Mouse (Mus musculus): ENCODE results near the gene Mosmo. TPM values are rescaled to one million over a fixed set of nuclear protein-coding genes. Genes with fewer than 3 reads are reported as not detected.

Gene Mosmo
- polyA plus RNA-seq, 1 experiment from 2014 or later: 13.5 TPM

DNA sequence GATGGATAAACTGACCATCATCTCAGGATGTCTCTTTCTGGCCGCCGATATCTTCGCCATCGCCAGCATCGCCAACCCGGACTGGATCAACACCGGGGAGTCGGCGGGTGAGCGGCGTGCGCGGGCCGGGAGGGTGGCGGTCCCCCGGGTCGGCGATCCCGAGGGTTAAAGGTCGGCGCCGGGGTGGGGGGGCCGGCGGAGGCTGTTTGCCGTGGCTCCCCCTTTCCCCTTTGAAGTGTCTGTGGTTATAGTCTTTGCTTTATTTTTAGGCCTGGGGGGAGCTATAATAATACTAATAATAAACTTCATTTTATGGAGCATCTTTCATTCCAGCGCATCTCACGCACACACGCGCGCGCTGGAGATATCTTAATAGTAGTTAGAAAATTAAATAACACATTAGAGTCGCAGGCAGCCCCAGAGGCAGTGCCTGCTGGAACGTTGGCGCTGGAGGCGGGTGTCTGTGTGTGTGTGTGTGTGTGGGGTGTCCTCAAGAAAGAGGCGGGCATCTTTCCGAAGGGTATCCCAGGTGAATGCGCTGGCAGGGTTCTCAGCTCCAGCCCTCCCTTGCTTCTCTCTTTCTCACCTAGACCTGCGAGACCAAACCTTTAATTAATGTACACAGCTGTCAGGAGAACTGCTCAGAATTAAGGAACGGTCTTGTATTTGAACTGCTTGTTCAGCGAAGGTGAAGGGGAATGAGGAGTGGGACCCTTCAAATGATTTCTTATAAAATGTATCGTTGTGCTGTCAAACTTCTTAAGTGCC is 530 bp downstream of the Mosmo start:
- peak overlapping the region; percentile 74 for H3K9ac ChIP-seq
- peak; percentile 47; the same call in 1 of the 2 replicates for ATAC-seq (ENCODE audit: insufficient read depth, low FRiP score, low read depth)

DNA sequence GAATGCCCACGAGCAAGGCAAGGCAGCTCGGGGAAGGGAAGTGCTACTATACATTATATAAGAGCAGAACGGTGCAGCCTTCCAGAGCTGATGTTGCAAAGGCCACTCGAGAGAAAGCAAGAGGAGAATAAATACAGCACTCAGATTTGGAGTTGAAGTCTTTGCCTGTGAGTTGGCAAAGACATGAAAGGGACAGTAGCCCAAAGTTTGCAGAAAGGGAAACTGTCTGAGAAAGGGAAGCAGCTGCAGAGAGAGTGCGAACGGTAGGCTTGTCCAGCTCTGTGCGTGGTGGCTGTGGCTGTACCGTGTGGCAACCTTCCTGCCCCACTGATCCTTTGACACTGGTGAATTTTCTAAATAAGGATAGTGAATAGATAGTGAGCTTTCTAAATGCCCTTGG is 1.6 kb downstream of the Mosmo start:
- no peak overlapping the region for H3K27ac ChIP-seq

More for the DNA sequence above, 530 bp downstream of the Mosmo start:
- H3K4me2 ChIP-seq: peak overlapping the region; percentile 75
- no peaks in the 10 kb centered on the region for H3K36me3 ChIP-seq
- peak overlapping the region; percentile 90 for H3K4me3 ChIP-seq (replicated peaks)
- WGBS: 2% methylated on average over 42 of the region's 42 CpGs
- peak overlapping the region; percentile 40; the same call in 1 of the 2 replicates for H3K27ac ChIP-seq
- no peaks in the 10 kb centered on the region for H3K27me3 ChIP-seq (replicated peaks)
- peaks cover 18% of the 10 kb centered on the region for H3K4me1 ChIP-seq
- H3K9me3 ChIP-seq: no peaks in the 10 kb centered on the region

DNA sequence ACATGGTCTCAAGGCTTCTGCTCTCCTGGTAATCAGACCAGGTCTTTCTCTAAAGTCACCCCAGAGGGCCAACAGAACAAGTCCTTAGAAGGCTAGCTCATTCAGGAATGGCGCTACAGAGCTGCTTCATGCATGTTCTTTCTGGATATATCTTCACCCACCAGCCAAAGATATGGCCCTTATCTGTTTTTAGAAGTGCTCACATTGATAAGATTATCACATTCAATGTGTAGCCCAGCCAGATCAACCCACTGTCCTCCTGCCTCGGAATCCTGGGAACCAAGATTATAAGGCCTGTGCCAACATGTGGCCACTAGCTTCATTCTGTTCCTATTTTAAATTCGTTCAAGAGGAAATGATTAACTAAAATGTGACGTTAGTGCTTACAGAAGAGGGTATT is 4.6 kb downstream of the Mosmo start:
- Histone ChIP-seq H3K4me1 (peaks cover 18% of the 10 kb centered on the region), H3K9me3 (no peaks in the 10 kb centered on the region), H3K36me3 (no peaks in the 10 kb centered on the region), H3K9ac (no peak overlapping the region), H3K27ac (no peak overlapping the region), H3K4me3 (replicated peaks) (no peak overlapping the region), H3K27me3 (replicated peaks) (no peaks in the 10 kb centered on the region), H3K4me2 (no peak overlapping the region)
- 62% methylated on average over 4 of the region's 4 CpGs for WGBS
- no peak for ATAC-seq (ENCODE audit: insufficient read depth, low FRiP score, low read depth)

More for the DNA sequence above, 1.6 kb downstream of the Mosmo start:
- Histone ChIP-seq H3K4me2 (peak overlapping the region; percentile 75), H3K27me3 (replicated peaks) (no peaks in the 10 kb centered on the region), H3K36me3 (no peaks in the 10 kb centered on the region), H3K9me3 (no peaks in the 10 kb centered on the region), H3K9ac (0 out of 2 replicates have a peak overlapping the region, but pooled peaks have one; percentile 5), H3K4me3 (replicated peaks) (peak overlapping the region; percentile 90; the same call in 1 of the 2 replicates), H3K4me1 (peaks cover 18% of the 10 kb centered on the region)
- ATAC-seq (ENCODE audit: insufficient read depth, low FRiP score, low read depth): no peak
- 36% methylated on average over 8 of the region's 8 CpGs for WGBS

DNA sequence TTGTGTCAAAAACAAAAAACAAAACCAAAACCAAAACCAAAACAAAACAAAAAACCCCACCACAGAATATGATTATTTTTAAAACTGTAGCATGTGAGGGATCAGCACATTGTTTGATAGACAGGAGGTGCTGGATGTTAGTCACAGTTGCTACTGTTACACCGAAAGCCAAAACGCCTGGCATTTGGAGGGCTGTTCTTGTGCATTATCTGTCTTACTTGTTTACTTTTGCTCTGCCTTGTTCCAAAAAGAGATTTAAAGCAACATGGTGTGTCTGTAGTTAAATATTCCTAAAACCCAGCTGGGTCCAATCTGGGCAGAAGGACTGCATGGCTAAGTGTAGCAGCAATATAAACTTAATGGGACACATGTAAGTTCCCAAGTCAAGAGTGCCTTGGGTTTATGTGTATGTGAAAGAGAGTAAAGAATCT is 7.3 kb downstream of the Mosmo start:
- ATAC-seq (ENCODE audit: insufficient read depth, low FRiP score, low read depth): no peak
- WGBS: 44% methylated on average over 2 of the region's 2 CpGs
- Histone ChIP-seq H3K4me1 (peaks cover 12% of the 10 kb centered on the region), H3K27ac (no peak overlapping the region), H3K36me3 (no peaks in the 10 kb centered on the region), H3K9ac (no peak overlapping the region), H3K4me2 (0 out of 2 replicates have a peak overlapping the region, but pooled peaks have one; percentile 3), H3K4me3 (replicated peaks) (no peak overlapping the region), H3K27me3 (replicated peaks) (no peaks in the 10 kb centered on the region), H3K9me3 (no peaks in the 10 kb centered on the region)

DNA sequence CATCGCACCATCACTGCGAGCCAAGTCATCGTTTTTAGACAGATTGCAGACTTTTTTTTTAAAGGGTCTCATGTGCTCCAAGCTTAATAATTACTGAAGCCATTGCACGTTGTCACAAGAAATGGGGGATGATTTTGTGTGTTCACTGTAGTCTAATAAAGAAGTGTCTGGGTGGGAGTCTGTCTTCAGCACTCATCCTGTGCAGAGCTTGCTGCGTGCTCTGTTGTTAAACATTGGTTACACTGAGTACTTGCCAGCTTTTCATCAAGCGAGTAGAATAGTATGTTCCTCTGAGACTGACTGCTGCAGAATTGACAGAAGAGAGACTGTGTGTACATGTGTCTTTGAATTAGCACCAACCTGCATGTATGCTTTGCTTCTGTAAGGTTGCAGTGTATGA is 7.8 kb downstream of the Mosmo start:
- Histone ChIP-seq H3K9ac (no peak overlapping the region), H3K9me3 (no peaks in the 10 kb centered on the region), H3K36me3 (no peaks in the 10 kb centered on the region), H3K27ac (no peak overlapping the region), H3K4me2 (0 out of 2 replicates have a peak overlapping the region, but pooled peaks have one; percentile 3), H3K27me3 (replicated peaks) (no peaks in the 10 kb centered on the region), H3K4me3 (replicated peaks) (no peak overlapping the region), H3K4me1 (peaks cover 8% of the 10 kb centered on the region)
- WGBS: 63% methylated on average over 6 of the region's 6 CpGs
- ATAC-seq (ENCODE audit: insufficient read depth, low FRiP score, low read depth): no peak

DNA sequence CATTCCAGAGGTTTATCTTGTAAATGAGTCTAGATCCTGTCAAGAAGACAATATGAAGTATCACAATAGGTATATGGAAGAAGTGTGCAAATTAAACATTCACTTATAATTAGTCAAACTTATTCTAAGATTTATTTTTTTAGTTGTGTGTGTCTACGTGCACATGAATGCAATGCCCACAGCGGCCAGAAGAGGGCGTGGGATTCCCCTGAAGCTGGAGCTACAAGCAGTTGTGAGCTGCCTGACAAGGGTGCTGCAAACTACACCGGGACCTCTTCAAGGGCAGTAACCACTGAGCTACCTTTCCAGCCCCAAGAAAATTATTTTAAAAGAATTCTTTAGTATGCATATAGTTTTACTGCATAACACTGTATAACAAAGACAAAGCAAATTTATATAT is 13.2 kb downstream of the Mosmo start:
- H3K4me3 ChIP-seq (replicated peaks): no peak overlapping the region
- H3K27ac ChIP-seq: no peak overlapping the region
- no peaks in the 10 kb centered on the region for H3K4me1 ChIP-seq
- no peak overlapping the region for H3K4me2 ChIP-seq
- H3K27me3 ChIP-seq (replicated peaks): no peaks in the 10 kb centered on the region
- H3K9ac ChIP-seq: no peak overlapping the region
- H3K9me3 ChIP-seq: no peaks in the 10 kb centered on the region
- ATAC-seq (ENCODE audit: insufficient read depth, low FRiP score, low read depth): no peak
- WGBS: 69% methylated on average over 4 of the region's 4 CpGs
- no peaks in the 10 kb centered on the region for H3K36me3 ChIP-seq

DNA sequence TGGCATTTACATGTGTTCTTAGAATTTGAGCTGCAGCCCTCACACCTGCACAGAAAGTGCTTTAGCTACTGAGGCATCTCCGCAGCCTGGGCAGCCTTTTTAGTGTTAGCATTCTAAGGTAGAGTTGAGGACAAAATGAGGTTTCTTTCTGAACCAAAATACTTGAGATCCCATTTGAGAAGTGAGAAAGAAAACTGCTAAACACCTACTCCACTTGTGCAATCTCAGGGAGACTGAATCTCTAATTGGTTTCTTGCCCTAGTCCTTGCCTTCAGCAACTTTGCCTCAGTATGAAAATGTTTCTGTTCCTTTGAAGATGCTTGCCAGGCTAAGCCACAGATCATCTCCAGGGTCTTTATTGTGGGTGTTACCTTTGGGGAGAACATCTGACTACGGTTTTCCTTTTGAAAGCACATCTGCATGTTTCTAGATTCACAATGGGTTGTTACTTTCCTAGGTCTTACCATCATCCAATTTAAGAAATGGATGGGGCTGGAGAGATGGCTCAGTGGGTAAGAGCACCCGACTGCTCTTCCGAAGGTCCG is 16.5 kb downstream of the Mosmo start:
- Histone ChIP-seq H3K4me2 (no peak overlapping the region), H3K27me3 (replicated peaks) (no peaks in the 10 kb centered on the region), H3K9me3 (no peaks in the 10 kb centered on the region), H3K36me3 (no peaks in the 10 kb centered on the region), H3K9ac (no peak overlapping the region), H3K27ac (no peak overlapping the region), H3K4me1 (no peaks in the 10 kb centered on the region), H3K4me3 (replicated peaks) (no peak overlapping the region)
- WGBS: 94% methylated on average over 5 of the region's 5 CpGs
- ATAC-seq (ENCODE audit: insufficient read depth, low FRiP score, low read depth): no peak

DNA sequence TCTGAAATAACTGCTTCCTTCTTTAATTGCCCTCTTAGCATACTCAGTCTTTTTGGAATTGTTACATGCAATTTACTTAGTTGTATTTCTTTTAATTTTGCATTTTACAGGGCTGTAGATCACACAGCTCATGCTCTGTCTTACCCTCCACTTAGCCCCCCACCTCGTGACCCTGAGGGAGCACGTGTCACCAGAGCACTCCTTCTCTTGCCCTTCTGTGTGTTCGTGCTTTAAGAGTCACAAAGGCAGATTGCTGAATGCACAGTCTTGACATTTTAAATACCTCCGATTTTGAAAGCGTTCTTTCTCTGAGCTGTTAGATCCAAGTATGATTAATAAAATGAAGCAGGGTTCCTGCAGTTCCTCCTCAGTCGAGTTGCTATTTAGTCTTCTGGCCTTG is 17.8 kb downstream of the Mosmo start:
- ATAC-seq (ENCODE audit: insufficient read depth, low FRiP score, low read depth): no peak
- Histone ChIP-seq H3K27me3 (replicated peaks) (no peaks in the 10 kb centered on the region), H3K9ac (no peak overlapping the region), H3K27ac (no peak overlapping the region; the same call in 1 of the 2 replicates), H3K4me2 (no peak overlapping the region), H3K4me1 (peaks cover 3% of the 10 kb centered on the region; the same call in 1 of the 2 replicates), H3K9me3 (no peaks in the 10 kb centered on the region), H3K4me3 (replicated peaks) (no peak overlapping the region), H3K36me3 (no peaks in the 10 kb centered on the region)
- 24% methylated on average over 6 of the region's 6 CpGs for WGBS

DNA sequence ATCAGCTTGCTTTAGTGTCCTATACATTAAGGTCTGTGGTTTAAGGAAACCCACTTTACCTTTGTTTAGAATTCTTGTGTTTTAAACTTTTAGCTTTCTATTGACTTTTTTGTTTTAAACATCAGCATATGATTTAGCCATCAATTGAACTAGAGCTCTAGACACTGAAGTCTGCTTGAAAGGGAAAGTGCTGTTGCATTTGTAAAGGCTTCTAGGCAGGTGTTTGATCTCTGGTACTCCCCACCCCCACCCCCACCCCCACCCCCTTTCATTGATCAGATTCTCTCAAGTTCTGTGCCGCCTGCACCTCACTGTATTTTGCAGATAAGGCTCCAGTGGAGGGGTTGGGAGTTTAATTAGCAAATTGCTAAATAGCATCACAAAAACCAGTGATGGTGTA is 18.2 kb downstream of the Mosmo start:
- Histone ChIP-seq H3K27ac (no peak overlapping the region; the same call in 1 of the 2 replicates), H3K27me3 (replicated peaks) (no peaks in the 10 kb centered on the region), H3K4me2 (no peak overlapping the region), H3K36me3 (no peaks in the 10 kb centered on the region), H3K9me3 (no peaks in the 10 kb centered on the region), H3K4me3 (replicated peaks) (no peak overlapping the region), H3K9ac (no peak overlapping the region), H3K4me1 (peaks cover 3% of the 10 kb centered on the region; the same call in 1 of the 2 replicates)
- no peak for ATAC-seq (ENCODE audit: insufficient read depth, low FRiP score, low read depth)
- 75% methylated on average over 1 of the region's 1 CpGs for WGBS

DNA sequence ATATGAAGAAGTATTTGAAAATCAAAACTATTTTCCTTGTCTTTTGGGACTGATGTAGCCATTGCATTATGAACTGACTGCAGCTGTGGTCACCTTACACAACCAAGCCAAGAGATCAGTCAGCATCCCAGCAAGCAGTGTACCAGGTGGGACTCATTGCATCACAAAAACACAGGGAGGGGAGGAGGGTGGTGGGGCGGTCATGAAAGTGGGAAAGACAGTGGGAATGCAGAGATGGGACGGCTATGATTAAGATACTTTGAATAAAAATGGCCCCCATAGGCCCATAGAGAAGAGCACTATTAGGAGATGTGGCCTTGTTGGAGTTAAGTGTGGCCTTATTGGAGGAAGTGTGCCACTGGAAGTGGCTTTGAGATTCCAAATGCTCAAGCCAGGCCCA is 18.9 kb downstream of the Mosmo start:
- no peak overlapping the region for H3K4me3 ChIP-seq (replicated peaks)
- no peaks in the 10 kb centered on the region for H3K27me3 ChIP-seq (replicated peaks)
- no peaks in the 10 kb centered on the region for H3K36me3 ChIP-seq
- H3K27ac ChIP-seq: no peak overlapping the region
- 95% methylated on average over 2 of the region's 2 CpGs for WGBS
- no peaks in the 10 kb centered on the region for H3K9me3 ChIP-seq
- ATAC-seq (ENCODE audit: insufficient read depth, low FRiP score, low read depth): no peak
- no peak overlapping the region for H3K4me2 ChIP-seq
- peaks cover 3% of the 10 kb centered on the region; the same call in 1 of the 2 replicates for H3K4me1 ChIP-seq
- H3K9ac ChIP-seq: no peak overlapping the region

DNA sequence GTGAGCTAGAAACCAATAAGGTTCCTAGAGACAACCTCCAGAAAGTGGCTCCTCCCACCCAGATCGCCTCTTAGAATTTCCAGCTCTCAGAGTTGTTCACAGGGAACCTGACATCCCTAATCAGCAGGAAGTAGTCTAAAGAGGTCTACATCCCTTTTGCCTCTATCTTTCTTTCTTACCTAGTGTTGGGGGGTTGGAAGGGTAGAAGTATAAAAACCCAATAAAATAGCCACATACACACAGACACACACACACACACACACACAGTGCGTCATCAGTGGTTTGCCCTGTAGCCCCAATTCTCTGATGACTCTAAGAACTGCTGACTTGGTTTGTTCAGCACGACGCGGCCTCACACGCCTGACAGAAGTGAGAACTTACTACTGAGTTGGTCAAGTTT is 22.2 kb downstream of the Mosmo start:
- 89% methylated on average over 6 of the region's 6 CpGs for WGBS
- H3K36me3 ChIP-seq: no peaks in the 10 kb centered on the region
- peaks cover 3% of the 10 kb centered on the region; the same call in 1 of the 2 replicates for H3K4me1 ChIP-seq
- H3K9ac ChIP-seq: no peak overlapping the region
- ATAC-seq (ENCODE audit: insufficient read depth, low FRiP score, low read depth): no peak
- H3K9me3 ChIP-seq: no peaks in the 10 kb centered on the region
- no peak overlapping the region for H3K4me3 ChIP-seq (replicated peaks)
- no peaks in the 10 kb centered on the region for H3K27me3 ChIP-seq (replicated peaks)
- no peak overlapping the region for H3K4me2 ChIP-seq
- H3K27ac ChIP-seq: no peak overlapping the region

DNA sequence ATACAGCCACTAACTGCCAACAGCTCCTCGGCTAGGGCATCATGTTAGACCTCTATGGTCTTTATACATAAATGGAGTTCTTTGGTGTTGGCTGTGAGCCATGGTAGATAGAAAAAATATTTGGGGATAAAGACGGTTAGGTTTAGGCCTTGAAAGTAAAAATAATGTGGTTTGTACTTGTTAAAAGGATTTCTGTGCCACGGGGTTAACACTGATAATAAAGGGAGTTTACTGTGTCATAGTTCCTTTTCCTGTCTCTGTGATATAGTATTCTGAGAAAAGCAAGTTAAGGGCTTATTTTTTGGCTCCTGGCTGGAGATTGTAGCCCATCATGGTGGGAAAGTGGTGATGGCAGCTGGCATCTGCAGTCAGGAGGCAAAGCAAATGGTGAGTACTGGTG is 26.5 kb downstream of the Mosmo start:
- peaks cover 3% of the 10 kb centered on the region; the same call in 1 of the 2 replicates for H3K4me1 ChIP-seq
- H3K27ac ChIP-seq: no peak overlapping the region
- H3K4me2 ChIP-seq: no peak overlapping the region
- no peaks in the 10 kb centered on the region for H3K27me3 ChIP-seq (replicated peaks)
- no peaks in the 10 kb centered on the region for H3K36me3 ChIP-seq
- H3K4me3 ChIP-seq (replicated peaks): no peak overlapping the region
- H3K9me3 ChIP-seq: no peaks in the 10 kb centered on the region
- no peak overlapping the region for H3K9ac ChIP-seq
- 54% methylated on average over 3 of the region's 3 CpGs for WGBS
- no peak for ATAC-seq (ENCODE audit: insufficient read depth, low FRiP score, low read depth)

Measured in stomach, embryonic 15.5 days (tissue).